Mouse (Mus musculus): ENCODE results near the gene Kif21a.

DNA sequence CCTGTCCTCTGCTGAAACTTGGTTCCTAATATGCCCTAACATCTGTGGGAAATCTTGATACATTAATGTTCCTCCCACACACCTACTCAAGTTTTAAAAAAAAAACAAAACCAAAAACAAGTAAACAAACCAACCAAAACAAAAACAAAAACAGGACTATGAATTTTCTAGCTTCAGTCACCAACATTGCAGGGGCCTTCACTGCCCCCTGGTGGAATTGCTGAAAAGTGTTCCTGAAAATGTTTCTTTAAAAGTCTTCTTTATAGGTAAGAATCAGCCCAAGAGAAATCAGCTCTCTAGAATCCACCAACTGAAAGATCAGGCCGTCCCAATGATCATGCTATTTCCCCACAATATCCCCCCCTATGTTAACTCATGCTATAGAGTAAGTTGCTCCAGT lies 120.7 kb downstream of the Kif21a start:
- TF ChIP-seq CTCF (IDR thresholded peaks at IDR 0.05; ENCODE audit: low read depth) = peak; percentile 83
- no peak for TF ChIP-seq EP300 (optimal IDR thresholded peaks at IDR 0.05)
